Mouse (Mus musculus) ES-E14 (cell line): Measurements from ENCODE around the gene Desi2.

Experiments
- CHD2 ChIP-seq: IDR thresholded peaks from 2 replicates; pipeline ENCODE4 v1.6.1; 2014; ENCODE audit warnings: mild to moderate bottlenecking, low read depth, low read length, inconsistent platforms
- HCFC1 ChIP-seq: IDR thresholded peaks from 2 replicates; pipeline ENCODE4 v1.6.1; 2012; ENCODE audit warnings: low read length, inconsistent platforms, borderline replicate concordance; ENCODE audit not compliant: insufficient read depth
- MAFK ChIP-seq: IDR thresholded peaks from 2 replicates; pipeline ENCODE4 v1.6.1; 2014; ENCODE audit warnings: mild to moderate bottlenecking, low read depth, low read length, inconsistent platforms; ENCODE audit not compliant: insufficient read depth

DNA sequence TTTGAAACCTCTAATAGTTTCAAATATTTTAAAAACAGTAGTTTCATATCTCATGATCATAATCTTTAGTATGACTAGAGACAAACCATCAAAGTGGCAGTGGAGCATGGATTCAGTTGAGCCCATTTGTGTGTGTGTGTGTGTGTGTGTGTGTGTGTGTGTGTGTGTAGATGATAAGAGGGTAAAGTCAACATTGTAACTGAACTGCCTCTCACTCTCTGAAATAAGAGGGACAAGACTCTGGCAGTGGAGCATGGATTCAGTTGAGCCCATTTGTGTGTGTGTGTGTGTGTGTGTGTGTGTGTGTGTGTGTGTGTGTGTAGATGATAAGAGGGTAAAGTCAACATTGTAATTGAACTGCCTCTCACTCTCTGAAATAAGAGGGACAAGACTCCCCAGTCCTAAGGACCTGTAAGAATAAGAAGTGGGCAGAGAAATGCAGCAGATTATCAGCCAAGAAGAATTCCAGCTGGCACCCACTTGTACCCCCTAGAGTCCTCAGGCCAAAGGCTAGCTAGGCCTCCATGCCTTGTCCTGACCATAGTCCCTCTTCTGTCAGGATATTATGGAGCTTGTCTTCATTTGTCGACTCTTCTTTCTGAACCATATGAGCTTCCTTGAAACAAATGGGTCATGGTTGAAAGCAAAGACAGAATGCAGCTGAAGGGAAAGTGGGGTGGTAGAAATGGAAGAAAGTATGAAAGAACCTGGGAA lies 61.0 kb downstream of the Desi2 start:
- no peak for TF ChIP-seq CHD2
- no peak for TF ChIP-seq MAFK
- TF ChIP-seq HCFC1 = no peak
